Mouse (Mus musculus) myocyte (in vitro differentiated cells): ENCODE measurements around the gene Tmem266.

ENCODE experiments used
- CEBPB ChIP-seq: IDR thresholded peaks from 2 replicates; pipeline ENCODE4 v1.6.1; 2011; ENCODE audit warnings: mild to moderate bottlenecking, moderate library complexity; ENCODE audit not compliant: poor library complexity, insufficient read depth, severe bottlenecking
- E2F4 ChIP-seq: IDR thresholded peaks from one replicate; pipeline ENCODE4 v1.6.1; 2011; ENCODE audit warnings: mild to moderate bottlenecking, control low read depth, moderate library complexity; ENCODE audit not compliant: insufficient read depth
- MAX ChIP-seq: IDR thresholded peaks from one replicate; pipeline ENCODE4 v1.6.1; 2011; ENCODE audit warnings: low read depth, mild to moderate bottlenecking, control low read depth
- POLR2A ChIP-seq: IDR thresholded peaks from one replicate; pipeline ENCODE4 v1.6.1; 2011; ENCODE audit warnings: low read depth, mild to moderate bottlenecking, control low read depth, moderate library complexity; ENCODE audit not compliant: insufficient read length
- POLR2AphosphoS2 ChIP-seq: IDR thresholded peaks from one replicate; pipeline ENCODE4 v1.6.1; 2011; ENCODE audit warnings: low read depth, control low read depth; ENCODE audit not compliant: insufficient read length
- REST ChIP-seq: IDR thresholded peaks from one replicate; pipeline ENCODE4 v1.6.1; 2011; ENCODE audit warnings: mild to moderate bottlenecking, control low read depth, moderate library complexity; ENCODE audit not compliant: insufficient read depth, insufficient read length
- SRF ChIP-seq: IDR thresholded peaks from one replicate; pipeline ENCODE4 v1.6.1; 2011; ENCODE audit warnings: low read depth; ENCODE audit not compliant: control insufficient read depth, insufficient read length
- USF1 ChIP-seq: IDR thresholded peaks from one replicate; pipeline ENCODE4 v1.6.1; 2011; ENCODE audit warnings: low read depth, mild to moderate bottlenecking, control low read depth, moderate library complexity

DNA sequence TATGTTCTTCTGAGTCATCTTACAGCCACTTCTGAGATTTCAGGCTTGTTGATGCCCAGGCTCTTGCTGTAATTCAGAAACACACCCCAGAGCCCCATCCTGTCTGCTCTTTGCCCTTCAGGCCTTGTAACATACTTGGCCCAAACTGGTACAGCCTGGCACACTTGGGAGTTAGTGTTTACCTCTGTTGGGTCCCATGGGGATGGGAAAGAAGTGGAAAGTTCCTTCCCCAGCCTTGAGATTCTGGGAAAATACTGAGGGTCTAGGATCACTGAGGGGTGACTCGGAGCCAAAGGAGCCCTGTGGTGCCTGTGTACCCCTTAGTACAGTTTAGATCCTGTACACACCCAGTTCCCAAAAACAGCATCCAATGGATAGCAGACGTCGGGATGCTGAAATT, 95.1 kb downstream of the Tmem266 start:
- TF ChIP-seq POLR2A (no peak), USF1 (no peak), MAX (no peak), CEBPB (no peak), REST (no peak), POLR2AphosphoS2 (no peak), E2F4 (no peak), SRF (no peak)
